14 mouse cellular contexts compared by ENCODE assay signal in genomic region chr2:102197332-102197731, GRCm38 (mm10). TPM values are rescaled to one million over a fixed set of nuclear protein-coding genes. Genes with fewer than 3 reads are reported as not detected.
DNase-seq lines count a peak whose midpoint lies in the region; ATAC-seq and TF ChIP-seq lines count a peak whose summit lies in the region.
"Had no signal": no experiment of that assay in that cellular context is flagged by ENCODE, and none has a peak within 500 bp of the region (broad histone marks: within the 10 kb centered on the region; RNA-seq: fewer than 3 reads in every experiment).

No protein-coding gene starts in this region.

- no peak overlapping the region for H3K9ac ChIP-seq in neural tube, embryonic 15.5 days (replicated peaks)
- H3K9ac ChIP-seq in intestine, postnatal 0 days (ENCODE audit: low read depth, low read length), result no peak overlapping the region
- H3K9ac ChIP-seq in stomach, postnatal 0 days (ENCODE audit: low read length), result no peak overlapping the region
- H3K9ac ChIP-seq: hindbrain, embryonic 13.5 days had no signal

- WGBS in neural tube, embryonic 15.5 days, result 83% methylated on average over 1 of the region's 1 CpGs
- 63% methylated on average over 1 of the region's 1 CpGs for WGBS in intestine, postnatal 0 days
- WGBS in stomach, postnatal 0 days, result 69% methylated on average over 1 of the region's 1 CpGs

- peak; percentile 33 for DNase-seq in neural tube, embryonic 10.5 days (ENCODE audit: extremely low spot score, low spot score)
- peak; percentile 70 to 84 for DNase-seq in kidney, postnatal 36 days
- DNase-seq in stomach, postnatal 0 days (ENCODE audit: low spot score), result no peak
- no peak for DNase-seq in heart, postnatal 4 days
- no peak for DNase-seq in right cerebral cortex, postnatal 36 days (ENCODE audit: low spot score in 2 of 2)
- DNase-seq in layer of hippocampus, postnatal 36 days, result no peak
- DNase-seq: thymus, postnatal 36 days had no signal

- H3K4me2 ChIP-seq in neural tube, embryonic 15.5 days, result no peak overlapping the region
- no peak overlapping the region for H3K4me2 ChIP-seq in intestine, postnatal 0 days (replicated peaks; ENCODE audit: low read depth)
- no peak overlapping the region for H3K4me2 ChIP-seq in stomach, postnatal 0 days (replicated peaks; ENCODE audit: low read depth)
- H3K4me2 ChIP-seq: hindbrain, embryonic 13.5 days had no signal

- no peak overlapping the region for H3K27ac ChIP-seq in neural tube, embryonic 15.5 days (replicated peaks)
- H3K27ac ChIP-seq in intestine, postnatal 0 days (ENCODE audit: low read depth, low read length), result no peak overlapping the region
- no peak overlapping the region for H3K27ac ChIP-seq in stomach, postnatal 0 days (replicated peaks)
- H3K27ac ChIP-seq: heart, adult 2 months; hindbrain, embryonic 13.5 days had no signal

- no peak for ATAC-seq in neural tube, embryonic 15.5 days (ENCODE audit: low FRiP score)
- ATAC-seq in intestine, postnatal 0 days, result peak; percentile 84
- ATAC-seq in stomach, postnatal 0 days (ENCODE audit: low FRiP score, low TSS enrichment), result peak; percentile 67; the same call in 1 of the 2 replicates
- ATAC-seq: midbrain, embryonic 16.5 days had no signal

- TF ChIP-seq CTCF in intestine, postnatal 0 days (IDR thresholded peaks at IDR 0.05; ENCODE audit: low read depth), result no peak
- no peak for TF ChIP-seq CTCF in stomach, postnatal 0 days (IDR thresholded peaks at IDR 0.05; ENCODE audit: low read depth)

- no peaks in the 10 kb centered on the region for H3K27me3 ChIP-seq in neural tube, embryonic 15.5 days (replicated peaks)
- H3K27me3 ChIP-seq in intestine, postnatal 0 days (replicated peaks; ENCODE audit: control insufficient read depth, insufficient read depth, low read length), result no peaks in the 10 kb centered on the region
- H3K27me3 ChIP-seq in stomach, postnatal 0 days (ENCODE audit: control insufficient read depth, insufficient read depth, low read length), result no peaks in the 10 kb centered on the region
- H3K27me3 ChIP-seq: CH12.LX had no signal

- no peaks in the 10 kb centered on the region for H3K9me3 ChIP-seq in neural tube, embryonic 15.5 days (replicated peaks)
- no peaks in the 10 kb centered on the region for H3K9me3 ChIP-seq in intestine, postnatal 0 days (ENCODE audit: control insufficient read depth)
- H3K9me3 ChIP-seq in stomach, postnatal 0 days (ENCODE audit: control insufficient read depth, low read length), result no peaks in the 10 kb centered on the region
- H3K9me3 ChIP-seq: hindbrain, embryonic 13.5 days had no signal

- H3K4me1 ChIP-seq in neural tube, embryonic 15.5 days, result peaks cover 9% of the 10 kb centered on the region
- no peaks in the 10 kb centered on the region for H3K4me1 ChIP-seq in intestine, postnatal 0 days (replicated peaks; ENCODE audit: control insufficient read depth, insufficient read depth, low read length)
- H3K4me1 ChIP-seq in stomach, postnatal 0 days (replicated peaks; ENCODE audit: control insufficient read depth, insufficient read depth), result 0 out of 2 replicates have a peak, but pooled peaks cover 3% of the 10 kb centered on the region

- H3K36me3 ChIP-seq in neural tube, embryonic 15.5 days, result no peaks in the 10 kb centered on the region
- H3K36me3 ChIP-seq in intestine, postnatal 0 days (ENCODE audit: control insufficient read depth, insufficient read depth), result no peaks in the 10 kb centered on the region
- H3K36me3 ChIP-seq in stomach, postnatal 0 days (ENCODE audit: control insufficient read depth, insufficient read depth, low read length), result no peaks in the 10 kb centered on the region
- H3K36me3 ChIP-seq: hindbrain, embryonic 13.5 days had no signal

- H3K4me3 ChIP-seq in neural tube, embryonic 15.5 days (replicated peaks), result no peak overlapping the region
- H3K4me3 ChIP-seq in intestine, postnatal 0 days (ENCODE audit: low read depth, low read length), result no peak overlapping the region
- H3K4me3 ChIP-seq in stomach, postnatal 0 days (ENCODE audit: low read depth, low read length), result no peak overlapping the region
- H3K4me3 ChIP-seq: erythroblast, embryonic 14.5 days; heart, adult 2 months; hindbrain, embryonic 13.5 days had no signal

- no peak for TF ChIP-seq EP300 in stomach, postnatal 0 days (optimal IDR thresholded peaks at IDR 0.05)

RNA-seq across cellular contexts. Expression of gene Ldlrad3, which starts 11.1 kb away (rescaled TPM):
- polyA plus RNA-seq in neural tube, embryonic 15.5 days (2015; fragmentation: Nextera tagmentation; extraction: Ambion mirVana), result 30.7 and 32.6 TPM in 2 replicates
- polyA plus RNA-seq in intestine, postnatal 0 days (2015; fragmentation: Nextera tagmentation; extraction: Ambion mirVana), result 4.3 and 4.5 TPM in 2 replicates
- polyA plus RNA-seq in stomach, postnatal 0 days (2015; fragmentation: Nextera tagmentation; extraction: Ambion mirVana), result 20.5 and 23.4 TPM in 2 replicates
- total RNA-seq in heart, postnatal 4 days (2021), result 1 to 10 TPM; 9.8 to 9.9 TPM
- total RNA-seq in layer of hippocampus, postnatal 36 days (2021), result 1 to 10 TPM; 9.3 to 9.4 TPM
- polyA plus RNA-seq: erythroblast, embryonic 14.5 days had no signal

Comparison
In these comparisons a context has a peak if more than half of its experiments do, and no peak if none do; other contexts are left out.
1. DNase-seq: peak in neural tube, embryonic 10.5 days (single experiment) and kidney, postnatal 36 days (2 of 2); none in stomach, postnatal 0 days (single experiment), heart, postnatal 4 days (single experiment), right cerebral cortex, postnatal 36 days (0 of 2) and layer of hippocampus, postnatal 36 days (0 of 2).